Mouse (Mus musculus) intestine, postnatal 0 days (tissue): ENCODE measurements around the gene Ncor1. TPM values are rescaled to one million over a fixed set of nuclear protein-coding genes. Genes with fewer than 3 reads are reported as not detected.

Source experiments
- ATAC-seq: fragments of 200-750 bp; cut with Nextera tagmentation; 2 replicates; pipeline ENCODE4 v1.8.0; 2017; ENCODE audit warnings: mild to moderate bottlenecking, moderate TSS enrichment, moderate library complexity
- H3K27ac ChIP-seq: fragments of 300-500 bp; sonication (generic); 2 replicates; pipeline ENCODE4 v1.5.1; 2014; ENCODE audit warnings: mild to moderate bottlenecking, low read depth, low read length, moderate library complexity
- H3K27me3 ChIP-seq: fragments of 300-500 bp; sonication (generic); replicated peaks from 2 replicates; pipeline ENCODE4 v1.6.1; 2014; ENCODE audit warnings: low read length, mixed read lengths; ENCODE audit not compliant: control insufficient read depth, insufficient read depth
- H3K36me3 ChIP-seq: fragments of 300-500 bp; sonication (generic); 2 replicates; pipeline ENCODE4 v1.6.1; 2014; ENCODE audit warnings: mild to moderate bottlenecking, moderate library complexity; ENCODE audit not compliant: control insufficient read depth, insufficient read depth
- H3K4me1 ChIP-seq: fragments of 300-500 bp; sonication (generic); replicated peaks from 2 replicates; pipeline ENCODE4 v1.6.1; 2014; ENCODE audit warnings: antibody characterized with exemption, low read length, mixed read lengths; ENCODE audit not compliant: control insufficient read depth, insufficient read depth
- H3K4me2 ChIP-seq: fragments of 300-500 bp; sonication (generic); replicated peaks from 2 replicates; pipeline ENCODE4 v1.6.1; 2014; ENCODE audit warnings: low read depth, mild to moderate bottlenecking, moderate library complexity
- H3K4me3 ChIP-seq: fragments of 300-500 bp; sonication (generic); 2 replicates; pipeline ENCODE4 v1.5.1; 2014; ENCODE audit warnings: low read depth, low read length
- H3K9ac ChIP-seq: fragments of 300-500 bp; sonication (generic); 2 replicates; pipeline ENCODE4 v1.6.1; 2014; ENCODE audit warnings: mild to moderate bottlenecking, low read depth, low read length
- H3K9me3 ChIP-seq: fragments of 300-500 bp; sonication (generic); 2 replicates; pipeline ENCODE4 v1.6.1; 2016; ENCODE audit warnings: mixed run types; ENCODE audit not compliant: control insufficient read depth
- CTCF ChIP-seq: sonication (generic); IDR thresholded peaks from 2 replicates; pipeline ENCODE4 v1.5.1; 2016; ENCODE audit warnings: low read depth, mild to moderate bottlenecking, control low read depth, antibody characterized with exemption, moderate library complexity
- WGBS: fragments of 180-500 bp; shearing (Covaris S2); extraction: QIAGEN DNeasy Blood & Tissue Kit; methylation state at CpG from one replicate; pipeline ENCODE4 v1.1.7; 2014; 5-methylcytosine and 5-hydroxymethylcytosine counted together
- polyA plus RNA-seq: library from polyadenylated mRNA; unstranded; fragments of >200 nt; fragmentation: Nextera tagmentation; extraction: Ambion mirVana; gene quantifications from 2 replicates; pipeline ENCODE4 v1.2.1, GENCODE M21; 2015

Gene Ncor1
- polyA plus RNA-seq, 1 experiment from 2014 or later: 114 TPM

DNA sequence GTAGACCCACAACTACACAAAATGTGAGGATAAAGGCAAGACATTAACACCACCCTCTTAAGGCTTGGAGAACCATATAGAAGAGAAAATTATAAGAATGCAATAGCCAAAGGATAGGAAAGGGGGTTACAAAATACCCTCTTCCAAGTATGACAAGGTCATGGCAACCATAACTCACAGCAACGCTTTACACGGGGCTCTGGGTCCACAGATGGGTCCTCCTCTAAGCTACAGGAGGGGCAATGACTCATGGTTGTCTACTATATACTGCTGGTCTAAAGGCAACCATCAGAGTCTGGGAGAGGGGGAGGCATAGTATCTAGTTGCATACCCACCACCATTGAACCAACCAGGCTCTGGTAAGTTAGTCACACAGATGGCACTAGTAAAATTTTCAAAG lies 26.1 kb downstream of the Ncor1 start:
- H3K36me3 ChIP-seq: peaks cover 26% of the 10 kb centered on the region
- H3K4me2 ChIP-seq: no peak overlapping the region
- no peak overlapping the region for H3K4me3 ChIP-seq
- H3K9ac ChIP-seq: no peak overlapping the region
- H3K27ac ChIP-seq: no peak overlapping the region
- H3K4me1 ChIP-seq: no peaks in the 10 kb centered on the region
- WGBS: 93% methylated on average over 2 of the region's 2 CpGs
- TF ChIP-seq CTCF: no peak
- H3K27me3 ChIP-seq: no peaks in the 10 kb centered on the region
- H3K9me3 ChIP-seq: no peaks in the 10 kb centered on the region
- ATAC-seq: no peak

DNA sequence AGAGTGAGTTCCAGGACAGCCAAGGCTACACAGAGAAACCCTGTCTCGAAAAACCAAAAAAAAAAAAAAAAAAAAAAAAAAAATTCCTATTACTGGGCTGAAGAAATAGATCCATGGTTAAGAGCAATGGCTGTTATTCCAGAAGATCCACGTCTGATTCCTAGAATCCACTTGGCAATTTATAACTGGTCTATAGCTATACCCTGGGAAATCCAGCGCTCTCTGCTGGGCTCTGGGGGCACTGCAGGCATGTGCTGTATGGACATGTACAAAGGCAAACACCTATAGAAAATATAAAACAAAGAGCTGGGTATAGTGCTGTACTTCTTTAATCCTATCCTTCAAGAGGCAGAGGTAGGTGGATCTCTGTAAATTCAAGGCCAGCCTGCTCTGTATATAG lies 31.2 kb downstream of the Ncor1 start:
- Histone ChIP-seq H3K4me3 (no peak overlapping the region), H3K4me2 (no peak overlapping the region), H3K9ac (no peak overlapping the region), H3K4me1 (no peaks in the 10 kb centered on the region), H3K27me3 (no peaks in the 10 kb centered on the region), H3K9me3 (no peaks in the 10 kb centered on the region), H3K27ac (no peak overlapping the region), H3K36me3 (peaks cover 31% of the 10 kb centered on the region)
- 79% methylated on average over 2 of the region's 3 CpGs for WGBS
- peak; percentile 49 for TF ChIP-seq CTCF
- ATAC-seq: no peak

DNA sequence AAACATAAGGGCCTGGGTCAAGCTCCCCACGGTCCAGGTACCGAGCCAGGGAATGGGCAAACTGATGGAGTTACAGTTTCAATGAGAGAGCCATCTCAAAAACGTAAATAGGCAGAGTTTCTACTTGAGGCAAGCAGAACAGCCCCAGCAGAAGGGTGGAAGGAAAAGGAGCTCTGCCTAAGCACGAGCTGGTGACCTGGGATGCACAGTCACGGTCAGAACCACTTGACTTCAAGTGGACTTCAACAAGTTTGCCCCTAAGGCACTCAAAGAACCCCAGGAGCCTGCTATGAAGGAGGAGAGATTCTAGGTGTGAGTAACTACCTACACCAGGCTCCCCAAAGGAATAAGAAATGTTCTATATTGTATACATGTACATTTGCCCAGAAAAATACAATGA lies 32.1 kb downstream of the Ncor1 start:
- peaks cover 38% of the 10 kb centered on the region for H3K36me3 ChIP-seq
- WGBS: 88% methylated on average over 5 of the region's 5 CpGs
- H3K9me3 ChIP-seq: no peaks in the 10 kb centered on the region
- no peak overlapping the region for H3K27ac ChIP-seq
- no peak overlapping the region for H3K4me2 ChIP-seq
- no peak overlapping the region for H3K9ac ChIP-seq
- H3K4me1 ChIP-seq: no peaks in the 10 kb centered on the region
- TF ChIP-seq CTCF: no peak
- no peaks in the 10 kb centered on the region for H3K27me3 ChIP-seq
- ATAC-seq: no peak
- no peak overlapping the region for H3K4me3 ChIP-seq

DNA sequence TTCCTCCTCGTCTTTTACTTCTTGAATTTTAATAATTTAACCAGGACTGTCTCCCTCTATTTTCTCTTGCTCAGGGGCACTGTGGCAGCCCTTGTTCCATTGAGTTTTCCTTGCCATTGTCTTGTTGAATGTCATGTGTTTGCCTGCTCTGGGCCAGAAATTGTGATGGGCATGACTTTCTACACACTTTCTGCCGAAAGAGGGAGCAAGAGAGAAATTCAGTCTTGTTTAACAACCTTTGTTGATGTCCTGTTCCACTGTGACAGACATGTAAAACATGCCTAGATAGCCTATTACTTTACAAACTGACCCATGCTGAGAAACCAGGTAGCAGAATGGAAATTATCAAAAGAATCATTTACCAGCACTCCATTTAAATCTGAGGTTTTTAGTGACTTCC lies 33.8 kb downstream of the Ncor1 start:
- Histone ChIP-seq H3K4me3 (no peak overlapping the region), H3K27ac (no peak overlapping the region), H3K9ac (no peak overlapping the region), H3K9me3 (no peaks in the 10 kb centered on the region), H3K4me1 (no peaks in the 10 kb centered on the region), H3K36me3 (peaks cover 33% of the 10 kb centered on the region), H3K4me2 (no peak overlapping the region), H3K27me3 (no peaks in the 10 kb centered on the region)
- TF ChIP-seq CTCF: peak; percentile 50
- WGBS: 79% methylated on average over 2 of the region's 2 CpGs
- no peak for ATAC-seq

- no peak for ATAC-seq
- 70% methylated on average over 4 of the region's 4 CpGs for WGBS
- H3K4me3 ChIP-seq: no peak overlapping the region
- no peak overlapping the region for H3K9ac ChIP-seq
- H3K4me2 ChIP-seq: no peak overlapping the region
- no peak overlapping the region for H3K27ac ChIP-seq
- H3K9me3 ChIP-seq: no peaks in the 10 kb centered on the region
- H3K27me3 ChIP-seq: no peaks in the 10 kb centered on the region
- no peak for TF ChIP-seq CTCF
- peaks cover 36% of the 10 kb centered on the region for H3K36me3 ChIP-seq
- H3K4me1 ChIP-seq: no peaks in the 10 kb centered on the region
These were observed 43.3 kb downstream of the Ncor1 start for GRCm38 (mm10) chr11:62415026-62415425.

- Histone ChIP-seq H3K9me3 (no peaks in the 10 kb centered on the region), H3K36me3 (peaks cover 27% of the 10 kb centered on the region), H3K4me3 (no peak overlapping the region), H3K4me1 (no peaks in the 10 kb centered on the region), H3K27ac (no peak overlapping the region), H3K4me2 (no peak overlapping the region), H3K27me3 (no peaks in the 10 kb centered on the region), H3K9ac (no peak overlapping the region)
- 89% methylated on average over 1 of the region's 1 CpGs for WGBS
- no peak for TF ChIP-seq CTCF
- 0 out of 2 replicates have a peak, but pooled peaks have one; percentile 38 for ATAC-seq
These were observed 48.7 kb downstream of the Ncor1 start for GRCm38 (mm10) chr11:62409611-62410010.

GRCm38 (mm10) chr11:62408848-62409247 lies 49.5 kb downstream of the Ncor1 start:
- Histone ChIP-seq H3K27me3 (no peaks in the 10 kb centered on the region), H3K27ac (no peak overlapping the region), H3K36me3 (peaks cover 24% of the 10 kb centered on the region), H3K4me2 (no peak overlapping the region), H3K9me3 (no peaks in the 10 kb centered on the region), H3K9ac (no peak overlapping the region), H3K4me1 (no peaks in the 10 kb centered on the region), H3K4me3 (no peak overlapping the region)
- 95% methylated on average over 2 of the region's 2 CpGs for WGBS
- no peak for ATAC-seq
- TF ChIP-seq CTCF: no peak
